Mouse (Mus musculus): Measurements from ENCODE around the gene Osbp2. TPM values are rescaled to one million over a fixed set of nuclear protein-coding genes. Genes with fewer than 3 reads are reported as not detected.

Gene Osbp2
- polyA plus RNA-seq, 1 experiment from 2014 or later: 12.3 TPM

DNA sequence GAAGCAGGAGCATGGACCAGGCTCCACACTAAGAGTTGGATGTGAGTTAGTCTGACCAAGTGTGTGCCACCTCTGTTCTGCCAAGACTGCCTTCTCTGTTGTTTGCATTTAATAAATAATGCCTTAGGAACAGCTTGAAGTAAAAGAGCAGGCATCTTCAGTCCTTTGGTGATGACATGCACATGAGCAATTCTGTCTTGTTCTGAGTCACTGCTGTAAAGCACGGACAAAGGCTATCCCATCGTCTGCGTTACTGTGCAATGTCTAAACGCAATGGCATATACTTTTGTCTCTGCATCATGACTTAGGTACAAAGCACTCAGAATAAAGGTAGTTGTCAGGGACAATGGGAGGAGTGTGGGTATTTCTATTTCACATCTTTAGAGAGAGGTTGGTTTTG, 3.9 kb downstream of the Osbp2 start:
- Histone ChIP-seq H3K4me3 (no peak overlapping the region), H3K27me3 (peaks cover 20% of the 10 kb centered on the region), H3K27ac (replicated peaks) (no peak overlapping the region), H3K4me1 (replicated peaks) (peaks cover 16% of the 10 kb centered on the region), H3K9ac (no peak overlapping the region), H3K9me3 (no peaks in the 10 kb centered on the region), H3K4me2 (no peak overlapping the region), H3K36me3 (no peaks in the 10 kb centered on the region)
- 92% methylated on average over 4 of the region's 4 CpGs for WGBS
- ATAC-seq (ENCODE audit: low read depth): no peak

DNA sequence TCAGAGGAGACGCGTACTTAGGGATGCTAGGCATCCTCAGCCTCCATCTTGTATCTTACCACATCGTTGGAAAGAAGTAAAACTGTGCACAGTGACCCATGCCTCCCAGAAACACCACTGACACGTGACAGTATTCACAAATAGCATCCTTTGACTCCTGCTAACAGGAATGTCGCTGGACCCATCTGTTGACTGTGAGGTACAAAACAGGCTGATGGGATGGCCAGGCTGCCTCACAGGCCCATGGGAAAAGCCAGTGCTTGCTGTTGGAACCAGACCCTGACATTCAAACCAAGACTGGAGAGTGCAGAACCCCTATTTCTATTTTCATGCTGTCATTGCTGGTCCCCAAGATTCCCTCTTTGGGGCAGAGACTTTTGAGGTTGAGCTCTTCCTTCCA, 5.8 kb downstream of the Osbp2 start:
- Histone ChIP-seq H3K27ac (replicated peaks) (no peak overlapping the region), H3K27me3 (peaks cover 12% of the 10 kb centered on the region), H3K4me3 (no peak overlapping the region), H3K36me3 (no peaks in the 10 kb centered on the region), H3K9me3 (no peaks in the 10 kb centered on the region), H3K4me2 (no peak overlapping the region), H3K9ac (no peak overlapping the region), H3K4me1 (replicated peaks) (peaks cover 15% of the 10 kb centered on the region)
- 74% methylated on average over 5 of the region's 5 CpGs for WGBS
- no peak for ATAC-seq (ENCODE audit: low read depth)

DNA sequence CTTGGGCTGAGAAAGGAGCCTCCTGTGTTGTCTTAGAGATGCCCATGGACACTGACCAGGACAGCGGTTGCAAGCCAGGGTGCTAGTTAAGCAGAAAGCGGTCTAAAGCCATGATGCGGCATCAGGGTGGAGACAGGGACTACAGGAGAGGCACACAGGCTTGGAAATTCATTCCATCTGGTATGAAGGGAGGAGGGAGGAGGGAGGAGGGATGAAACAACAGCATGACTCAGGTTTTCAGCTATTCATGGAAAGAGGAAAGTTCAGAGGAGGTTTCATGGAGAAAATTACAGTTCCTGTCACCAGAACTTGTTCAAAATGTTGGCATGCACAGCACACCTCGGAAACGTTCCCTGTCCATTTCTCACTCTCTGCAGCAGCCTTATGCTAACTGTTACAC, 7.9 kb downstream of the Osbp2 start:
- Histone ChIP-seq H3K4me3 (no peak overlapping the region), H3K4me2 (no peak overlapping the region), H3K9ac (no peak overlapping the region), H3K9me3 (no peaks in the 10 kb centered on the region), H3K27ac (replicated peaks) (no peak overlapping the region), H3K27me3 (no peaks in the 10 kb centered on the region), H3K4me1 (replicated peaks) (peaks cover 14% of the 10 kb centered on the region), H3K36me3 (no peaks in the 10 kb centered on the region)
- ATAC-seq (ENCODE audit: low read depth): no peak
- WGBS: 92% methylated on average over 5 of the region's 5 CpGs

DNA sequence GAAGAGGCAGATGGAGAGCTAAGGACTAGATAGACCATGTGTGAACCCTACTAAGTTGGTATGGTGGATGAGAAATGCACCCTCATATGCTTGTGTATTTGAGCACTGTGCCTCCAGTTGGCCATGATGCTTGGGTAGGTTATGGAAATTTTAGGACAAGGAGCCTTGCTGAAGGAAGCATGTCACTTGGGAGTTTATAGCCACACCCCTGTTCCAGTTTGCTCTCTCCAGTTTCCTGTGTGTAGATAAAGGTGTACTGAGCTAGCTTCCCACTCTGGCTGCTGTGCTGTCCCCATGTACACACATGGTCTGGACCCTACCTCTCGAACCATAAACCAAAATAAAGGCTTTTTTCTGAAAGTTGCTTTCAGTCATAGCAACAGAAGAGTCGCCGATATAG, 9.5 kb downstream of the Osbp2 start:
- WGBS: 90% methylated on average over 3 of the region's 3 CpGs
- Histone ChIP-seq H3K9ac (no peak overlapping the region), H3K36me3 (no peaks in the 10 kb centered on the region), H3K4me2 (no peak overlapping the region), H3K27ac (replicated peaks) (peak overlapping the region; percentile 70), H3K4me3 (no peak overlapping the region), H3K4me1 (replicated peaks) (peaks cover 14% of the 10 kb centered on the region), H3K9me3 (no peaks in the 10 kb centered on the region), H3K27me3 (no peaks in the 10 kb centered on the region)
- 0 out of 2 replicates have a peak, but pooled peaks have one; percentile 12 for ATAC-seq (ENCODE audit: low read depth)

DNA sequence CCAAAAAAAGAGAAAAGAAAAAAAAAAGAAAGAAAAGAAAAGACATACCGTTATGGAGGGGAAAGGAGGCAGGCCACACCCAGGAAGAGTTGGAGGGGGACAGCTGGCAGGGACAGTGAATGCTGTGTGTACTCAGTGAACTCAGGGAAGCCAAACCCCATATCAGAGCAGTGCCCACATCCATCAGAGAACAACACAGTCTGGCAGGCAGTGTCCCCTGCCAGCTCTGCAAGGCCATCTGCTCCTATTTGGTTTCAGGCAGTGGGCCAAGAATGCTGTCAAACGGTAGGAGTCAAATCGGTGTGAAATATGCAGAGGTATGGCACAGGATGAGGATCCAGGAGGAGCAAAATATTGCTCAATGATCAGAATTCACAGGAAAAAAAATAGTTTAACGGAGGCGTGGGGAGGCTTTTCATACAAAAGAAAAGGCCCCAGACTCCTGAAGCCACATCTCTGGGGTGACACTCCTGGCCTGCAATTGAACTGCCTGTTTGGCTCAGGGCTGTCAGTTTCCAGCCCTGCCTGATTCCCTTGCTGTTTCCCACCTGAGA, 10.1 kb downstream of the Osbp2 start:
- H3K4me2 ChIP-seq: no peak overlapping the region
- peak overlapping the region; percentile 70 for H3K27ac ChIP-seq (replicated peaks)
- no peak overlapping the region for H3K9ac ChIP-seq
- peaks cover 14% of the 10 kb centered on the region for H3K4me1 ChIP-seq (replicated peaks)
- H3K27me3 ChIP-seq: no peaks in the 10 kb centered on the region
- 53% methylated on average over 5 of the region's 5 CpGs for WGBS
- no peaks in the 10 kb centered on the region for H3K9me3 ChIP-seq
- H3K36me3 ChIP-seq: no peaks in the 10 kb centered on the region
- ATAC-seq (ENCODE audit: low read depth): peak; percentile 94
- no peak overlapping the region for H3K4me3 ChIP-seq

DNA sequence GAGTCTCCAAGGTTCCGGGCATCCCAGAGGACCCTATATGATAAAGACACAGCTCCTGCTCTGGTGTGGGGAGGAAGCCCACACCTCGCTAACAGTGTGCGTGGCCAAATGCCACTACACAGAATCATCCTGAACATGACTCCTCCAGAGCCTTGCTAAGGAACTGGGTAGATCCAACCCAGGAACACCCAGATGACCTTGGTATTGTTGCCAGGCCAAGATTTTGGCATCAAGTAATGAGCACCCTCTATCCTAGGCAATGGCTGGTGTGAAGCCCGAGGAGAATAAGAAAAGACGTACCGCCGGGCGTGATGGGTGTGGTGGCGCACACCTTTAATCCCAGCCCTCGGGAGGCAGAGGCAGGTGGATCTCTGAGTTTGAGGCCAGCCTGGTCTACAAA, 10.7 kb downstream of the Osbp2 start:
- no peak overlapping the region for H3K4me3 ChIP-seq
- 92% methylated on average over 10 of the region's 10 CpGs for WGBS
- peak overlapping the region; percentile 70; the same call in 1 of the 2 replicates for H3K27ac ChIP-seq (replicated peaks)
- ATAC-seq (ENCODE audit: low read depth): no peak
- no peaks in the 10 kb centered on the region for H3K27me3 ChIP-seq
- H3K9ac ChIP-seq: no peak overlapping the region
- H3K9me3 ChIP-seq: no peaks in the 10 kb centered on the region
- H3K4me2 ChIP-seq: no peak overlapping the region
- no peaks in the 10 kb centered on the region for H3K36me3 ChIP-seq
- peaks cover 14% of the 10 kb centered on the region for H3K4me1 ChIP-seq (replicated peaks)

DNA sequence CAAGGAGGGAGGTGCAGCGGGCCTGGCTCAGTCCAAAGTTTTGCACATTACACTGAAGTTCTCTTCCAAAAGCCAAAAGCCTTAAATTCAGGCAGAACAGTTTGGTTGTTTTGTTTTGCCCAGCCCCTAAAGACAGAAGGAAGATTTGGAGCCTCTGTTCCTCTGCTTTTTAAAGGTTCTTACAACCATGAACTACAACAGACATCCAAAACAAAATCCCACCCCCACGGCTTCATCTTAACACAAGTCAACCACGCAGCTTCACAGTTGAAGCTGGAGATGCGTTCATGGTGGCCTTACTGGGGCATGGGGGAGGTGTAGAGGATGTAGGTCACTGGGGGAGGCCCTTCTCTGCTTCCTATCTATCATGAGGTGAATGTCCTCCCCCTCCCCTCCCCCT, 11.8 kb downstream of the Osbp2 start:
- H3K4me2 ChIP-seq: no peak overlapping the region
- 75% methylated on average over 4 of the region's 4 CpGs for WGBS
- no peaks in the 10 kb centered on the region for H3K36me3 ChIP-seq
- H3K27ac ChIP-seq (replicated peaks): no peak overlapping the region
- no peak for ATAC-seq (ENCODE audit: low read depth)
- no peak overlapping the region for H3K9ac ChIP-seq
- H3K9me3 ChIP-seq: no peaks in the 10 kb centered on the region
- no peaks in the 10 kb centered on the region for H3K27me3 ChIP-seq
- no peak overlapping the region for H3K4me3 ChIP-seq
- H3K4me1 ChIP-seq (replicated peaks): peaks cover 14% of the 10 kb centered on the region

DNA sequence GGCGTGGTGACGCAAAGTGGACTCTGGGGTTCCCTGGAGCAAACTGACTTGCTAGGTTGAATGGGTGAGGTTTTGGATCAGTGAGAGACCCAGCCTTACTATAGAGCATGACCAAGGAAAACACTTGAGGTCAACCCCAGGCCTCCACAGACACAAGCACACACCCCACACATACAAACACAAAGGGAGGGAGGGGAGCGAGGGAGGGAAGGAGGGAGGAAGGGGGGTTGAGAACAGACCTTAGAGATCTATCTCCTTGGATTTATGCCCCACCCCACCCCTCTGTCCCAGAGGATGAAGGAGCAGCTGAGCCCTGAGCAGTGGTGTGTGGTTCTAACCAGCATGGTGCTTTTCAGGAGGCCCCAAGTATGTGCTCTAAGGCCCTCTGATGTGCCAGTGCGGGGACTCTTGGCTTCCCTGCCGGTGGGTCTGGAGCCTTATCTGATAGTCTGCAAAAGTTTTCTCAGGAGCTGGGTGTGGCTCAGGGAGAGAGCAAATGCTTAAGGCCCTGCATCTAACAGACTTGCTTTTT, 12.9 kb downstream of the Osbp2 start:
- Histone ChIP-seq H3K27me3 (no peaks in the 10 kb centered on the region), H3K9me3 (no peaks in the 10 kb centered on the region), H3K9ac (no peak overlapping the region), H3K27ac (replicated peaks) (no peak overlapping the region), H3K4me3 (no peak overlapping the region), H3K4me2 (no peak overlapping the region), H3K4me1 (replicated peaks) (peaks cover 14% of the 10 kb centered on the region), H3K36me3 (no peaks in the 10 kb centered on the region)
- 66% methylated on average over 5 of the region's 5 CpGs for WGBS
- no peak; the same call in 1 of the 2 replicates for ATAC-seq (ENCODE audit: low read depth)

DNA sequence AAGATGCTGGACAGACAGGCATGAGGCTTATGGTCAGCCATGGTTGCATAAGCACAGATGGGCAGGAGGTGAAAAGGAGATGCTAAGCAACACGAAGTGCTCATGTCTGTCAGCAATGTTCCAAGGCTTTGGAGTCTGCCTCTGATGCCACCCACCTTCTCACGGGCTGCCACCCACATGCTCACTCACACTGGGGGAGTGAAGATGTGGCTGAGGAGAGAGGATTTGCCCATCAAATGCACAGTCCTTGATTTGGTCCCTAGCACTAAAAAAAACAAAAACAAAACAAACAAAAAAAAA, 13.4 kb downstream of the Osbp2 start:
- ATAC-seq (ENCODE audit: low read depth): no peak
- Histone ChIP-seq H3K9ac (no peak overlapping the region), H3K9me3 (no peaks in the 10 kb centered on the region), H3K4me2 (no peak overlapping the region), H3K4me1 (replicated peaks) (peaks cover 14% of the 10 kb centered on the region), H3K27ac (replicated peaks) (no peak overlapping the region), H3K27me3 (no peaks in the 10 kb centered on the region), H3K36me3 (no peaks in the 10 kb centered on the region), H3K4me3 (no peak overlapping the region)
- 88% methylated on average over 2 of the region's 2 CpGs for WGBS

DNA sequence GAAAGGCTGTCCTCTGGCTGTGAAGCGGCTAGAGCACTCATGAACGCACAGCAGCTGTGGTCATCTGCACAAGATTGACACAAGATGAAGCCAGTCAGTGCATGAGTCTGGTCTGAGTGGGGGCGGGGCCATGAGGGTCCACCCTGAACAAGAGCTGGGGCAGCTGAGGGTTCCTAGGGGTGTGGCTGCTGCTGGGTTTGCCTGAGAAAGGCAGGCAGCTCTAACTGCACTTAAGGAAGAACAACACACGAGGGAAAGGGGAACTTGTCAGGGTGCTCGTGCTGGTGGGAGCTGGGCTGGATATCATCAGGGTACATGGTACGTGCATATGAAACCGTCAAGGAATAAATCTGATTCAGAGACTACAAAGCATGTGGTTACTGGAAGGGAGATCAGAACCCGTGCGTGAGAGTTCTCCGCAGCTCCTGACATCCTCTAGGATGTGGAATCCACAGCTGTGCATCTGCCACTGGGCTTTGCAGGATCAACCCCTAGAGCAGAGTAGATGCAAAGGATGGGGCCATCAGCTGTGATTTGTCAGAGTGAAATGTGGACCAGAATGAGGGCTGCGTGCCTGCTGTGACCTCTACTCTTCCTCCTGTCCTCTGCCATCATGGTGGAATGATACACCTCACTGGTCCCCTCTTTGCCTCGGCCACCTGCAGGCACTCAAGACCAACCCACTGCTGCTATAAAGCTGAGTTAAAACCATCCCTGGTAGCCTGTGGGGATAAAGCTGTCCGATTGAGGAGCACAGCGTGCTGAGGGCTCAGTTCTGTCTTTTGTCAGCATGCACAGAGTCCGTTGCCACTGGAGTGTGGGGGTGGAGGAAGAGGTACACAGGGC, 14.0 kb downstream of the Osbp2 start:
- H3K27ac ChIP-seq (replicated peaks): no peak overlapping the region
- no peak for ATAC-seq (ENCODE audit: low read depth)

DNA sequence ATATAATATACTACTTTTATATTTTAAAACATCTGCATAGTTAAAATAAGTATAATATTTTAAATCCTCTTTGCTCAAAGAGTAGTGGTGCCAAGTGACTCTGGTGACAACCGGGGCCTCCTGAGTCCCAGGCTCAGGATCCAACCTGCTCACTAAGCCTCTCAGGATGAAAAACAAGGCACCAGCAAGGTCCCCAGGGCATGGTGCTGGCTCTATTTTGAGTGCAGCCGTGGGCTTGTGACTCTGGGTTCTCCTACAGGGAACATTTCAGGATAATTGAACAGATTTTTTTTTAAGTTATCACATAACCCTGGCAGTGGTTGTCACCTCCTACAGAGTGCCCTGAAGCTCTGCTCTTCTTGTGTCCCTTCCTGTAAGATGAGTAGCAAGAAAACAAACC, 17.4 kb downstream of the Osbp2 start:
- Histone ChIP-seq H3K9ac (no peak overlapping the region), H3K4me3 (no peak overlapping the region)
- WGBS: 54% methylated on average over 2 of the region's 2 CpGs

More for the DNA sequence above, 14.0 kb downstream of the Osbp2 start:
- no peaks in the 10 kb centered on the region for H3K9me3 ChIP-seq
- no peak overlapping the region for H3K4me2 ChIP-seq
- H3K36me3 ChIP-seq: no peaks in the 10 kb centered on the region
- H3K4me3 ChIP-seq: no peak overlapping the region
- no peaks in the 10 kb centered on the region for H3K27me3 ChIP-seq
- H3K9ac ChIP-seq: no peak overlapping the region
- 75% methylated on average over 15 of the region's 15 CpGs for WGBS
- H3K4me1 ChIP-seq (replicated peaks): peaks cover 14% of the 10 kb centered on the region

DNA sequence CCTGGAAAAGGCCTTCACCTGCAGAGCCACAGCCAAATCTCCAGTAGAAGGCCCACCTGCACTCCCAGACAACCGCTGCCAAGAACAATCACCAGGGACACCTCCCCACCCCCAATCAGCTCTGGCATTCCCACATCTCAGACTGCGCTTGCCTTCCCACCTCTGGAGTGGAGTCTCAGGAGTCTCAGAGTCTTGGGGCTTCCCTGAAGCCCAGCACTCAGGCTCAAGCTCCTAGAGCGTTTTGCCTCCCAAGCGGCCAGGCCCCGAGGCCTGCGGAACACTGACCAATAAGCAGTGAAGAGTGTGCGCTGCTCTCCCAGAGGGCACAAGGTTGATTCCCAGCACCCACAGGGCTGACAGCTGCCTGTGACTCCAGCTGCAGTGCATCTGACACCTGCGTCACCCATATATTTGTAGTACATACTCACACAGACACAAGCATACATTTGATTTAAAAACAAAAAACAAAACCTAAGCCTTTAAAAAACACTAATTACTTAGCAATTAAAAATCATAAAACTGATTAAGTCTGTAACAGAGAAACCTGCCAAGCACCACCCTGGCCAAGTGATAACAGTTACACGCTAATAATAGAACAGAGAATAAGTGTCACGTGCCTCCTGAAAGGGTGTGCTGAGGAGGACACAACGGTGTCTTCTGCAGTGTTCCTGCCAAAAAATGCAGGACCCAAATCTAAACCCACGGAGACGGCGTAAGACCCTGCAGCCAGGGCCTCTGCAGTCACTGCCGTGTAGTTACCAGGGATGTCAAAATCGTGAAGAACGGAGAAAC, 19.6 kb downstream of the Osbp2 start:
- Histone ChIP-seq H3K9me3 (no peaks in the 10 kb centered on the region), H3K27ac (replicated peaks) (no peak overlapping the region), H3K4me3 (no peak overlapping the region), H3K36me3 (no peaks in the 10 kb centered on the region), H3K27me3 (no peaks in the 10 kb centered on the region), H3K4me1 (replicated peaks) (no peaks in the 10 kb centered on the region), H3K9ac (no peak overlapping the region), H3K4me2 (no peak overlapping the region)
- ATAC-seq (ENCODE audit: low read depth): no peak
- WGBS: 80% methylated on average over 17 of the region's 17 CpGs

More for the DNA sequence above, 17.4 kb downstream of the Osbp2 start:
- H3K4me1 ChIP-seq (replicated peaks): no peaks in the 10 kb centered on the region
- ATAC-seq (ENCODE audit: low read depth): no peak
- no peaks in the 10 kb centered on the region for H3K9me3 ChIP-seq
- H3K36me3 ChIP-seq: no peaks in the 10 kb centered on the region
- H3K4me2 ChIP-seq: no peak overlapping the region
- H3K27me3 ChIP-seq: no peaks in the 10 kb centered on the region
- no peak overlapping the region for H3K27ac ChIP-seq (replicated peaks)

Data from neural tube, embryonic 13.5 days (tissue).